Mouse (Mus musculus) olfactory bulb, adult 2 months (tissue): Measurements from ENCODE around the gene Rprd2.

Experiments used
- CTCF ChIP-seq: fragments of 200-500 bp; IDR thresholded peaks from 2 replicates; pipeline ENCODE4 v1.5.1; 2012; ENCODE audit warnings: low read depth, mild to moderate bottlenecking, low read length, moderate library complexity; ENCODE audit not compliant: insufficient read depth
- POLR2A ChIP-seq: fragments of 200-500 bp; IDR thresholded peaks from 2 replicates; pipeline ENCODE4 v1.6.1; 2012; ENCODE audit warnings: mild to moderate bottlenecking, low read depth, low read length, moderate library complexity; ENCODE audit not compliant: insufficient read depth

- no peak for TF ChIP-seq POLR2A
- no peak for TF ChIP-seq CTCF
Measured at GRCm38 (mm10) chr3:95808384-95808783, 10.3 kb downstream of the Rprd2 start.
